Mouse (Mus musculus): ENCODE results near the gene Dock11.

The Dock11 gene

DNA sequence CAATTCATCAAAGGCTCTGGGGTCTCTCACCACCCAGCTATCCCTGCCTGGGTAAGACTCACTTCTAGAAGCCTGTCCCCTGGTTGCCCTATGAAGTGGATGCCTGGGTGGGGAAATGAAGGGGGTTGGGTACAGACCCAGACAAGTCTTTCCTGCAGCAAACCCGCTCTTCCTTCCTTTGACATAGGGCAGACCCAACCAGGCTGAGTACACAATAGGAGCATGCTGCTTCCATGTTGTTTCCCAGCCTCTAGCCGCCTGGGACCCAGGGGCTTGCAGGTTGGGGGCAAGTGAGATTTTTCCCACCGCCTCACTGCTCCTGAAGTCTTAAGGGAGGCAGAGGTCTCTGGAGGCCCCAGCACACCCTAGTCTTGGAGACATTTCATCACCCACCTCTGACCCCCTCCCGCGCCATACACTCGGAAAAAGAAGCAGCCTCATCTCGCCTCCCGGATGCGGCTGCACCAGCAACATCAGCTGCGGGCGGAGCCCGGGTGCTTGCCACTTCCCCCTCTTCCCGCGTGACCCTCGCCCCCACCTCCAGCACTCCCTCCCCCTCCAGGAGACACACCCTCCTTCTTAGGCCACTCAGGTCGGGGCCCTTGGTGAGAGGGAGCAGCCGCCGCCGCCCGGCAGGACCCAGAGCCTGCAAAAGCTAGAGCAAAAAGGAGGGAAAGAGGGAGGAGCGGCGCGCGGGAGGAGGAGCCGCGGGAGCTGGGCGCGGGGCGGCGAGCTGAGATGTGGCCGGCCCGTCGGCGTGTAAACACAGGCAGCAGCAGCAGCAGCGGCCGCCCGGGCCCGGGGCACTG, at the start of gene Dock11:
Dock11 (plus strand) TSS at position 746 of the 809 bp plus-strand sequence.
- DNase-seq (ENCODE audit: low spot score in 2 of 2) = peak; percentile 8 to 18

DNA sequence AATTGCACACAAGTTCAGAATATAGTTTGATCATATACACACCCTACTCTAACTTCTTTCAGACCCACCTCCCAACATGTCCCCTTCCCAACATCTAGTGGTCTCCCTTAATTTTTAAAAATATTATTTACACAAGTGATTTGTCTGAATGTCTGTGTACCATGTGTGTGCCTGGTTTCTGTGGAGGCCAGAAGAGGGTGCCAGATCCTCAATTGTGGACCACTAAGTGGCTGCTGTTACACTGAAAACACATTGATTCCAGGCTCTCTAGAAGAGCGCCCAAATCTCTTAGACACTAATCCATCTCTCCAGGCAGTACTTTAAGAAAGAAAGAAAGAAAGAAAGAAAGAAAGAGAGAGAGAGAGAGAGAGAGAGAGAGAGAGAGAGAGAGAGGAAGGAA, 8.9 kb upstream of the Dock11 start:
- DNase-seq (ENCODE audit: low spot score in 2 of 2) = no peak

DNA sequence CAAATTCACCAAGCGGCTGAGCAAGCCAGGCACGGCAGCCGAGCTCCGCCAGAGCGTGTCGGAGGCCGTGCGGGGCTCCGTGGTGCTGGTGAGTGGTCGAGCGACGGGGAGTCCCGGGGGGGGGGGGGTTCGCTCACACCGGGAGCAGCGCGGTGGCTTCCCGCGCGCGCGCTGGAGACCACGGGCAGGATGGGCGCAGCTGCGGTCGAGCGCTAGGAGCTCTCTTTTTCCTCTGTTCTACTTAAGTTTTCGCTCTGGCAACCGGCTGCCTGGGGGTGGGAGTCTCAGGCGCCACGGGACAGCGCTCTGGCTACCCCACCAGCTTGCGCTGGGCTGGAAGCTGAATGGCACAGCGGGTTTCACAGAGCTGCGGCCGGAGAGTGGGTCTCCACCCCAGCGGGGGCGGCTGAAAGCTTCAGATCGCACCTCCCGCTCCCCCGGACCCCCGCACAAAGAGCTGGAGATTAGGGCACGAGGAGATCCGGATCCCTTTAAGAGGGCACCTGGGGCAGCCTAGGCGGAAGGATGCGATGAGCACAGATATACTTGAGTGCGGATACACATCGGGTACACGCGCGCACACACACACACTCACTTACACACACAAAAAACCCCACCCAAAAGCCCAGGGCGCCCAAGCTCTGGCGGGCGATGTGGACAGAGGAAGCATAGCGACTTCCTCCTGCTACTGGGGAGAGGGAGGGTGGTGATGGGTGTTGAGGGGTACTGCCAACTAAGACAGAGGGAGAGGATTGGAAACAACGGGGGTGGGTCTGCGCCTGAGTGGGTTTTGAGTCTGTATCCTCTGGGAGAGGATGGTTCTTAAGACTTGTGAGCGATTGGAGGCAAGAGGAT, 540 bp downstream of the Dock11 start:
- peak in 1 of 2 experiments; percentile 2 for DNase-seq (ENCODE audit: low spot score in 2 of 2)

DNA sequence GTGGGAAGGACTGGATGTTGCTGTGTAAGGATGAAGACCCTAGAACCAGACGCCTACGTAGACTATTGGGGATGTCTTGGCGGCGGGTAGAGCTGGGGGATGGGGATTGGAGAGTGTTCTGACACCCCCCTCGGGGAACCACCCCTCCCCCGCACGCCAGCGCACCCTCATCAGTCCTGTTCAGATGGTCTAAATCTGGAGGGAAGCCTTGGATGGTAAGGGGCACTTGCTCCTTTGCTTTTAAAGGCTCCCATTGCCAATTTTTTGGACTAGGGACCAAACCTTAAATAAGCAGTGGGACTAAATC, 1.1 kb downstream of the Dock11 start:
- DNase-seq (ENCODE audit: low spot score in 2 of 2) = no peak

DNA sequence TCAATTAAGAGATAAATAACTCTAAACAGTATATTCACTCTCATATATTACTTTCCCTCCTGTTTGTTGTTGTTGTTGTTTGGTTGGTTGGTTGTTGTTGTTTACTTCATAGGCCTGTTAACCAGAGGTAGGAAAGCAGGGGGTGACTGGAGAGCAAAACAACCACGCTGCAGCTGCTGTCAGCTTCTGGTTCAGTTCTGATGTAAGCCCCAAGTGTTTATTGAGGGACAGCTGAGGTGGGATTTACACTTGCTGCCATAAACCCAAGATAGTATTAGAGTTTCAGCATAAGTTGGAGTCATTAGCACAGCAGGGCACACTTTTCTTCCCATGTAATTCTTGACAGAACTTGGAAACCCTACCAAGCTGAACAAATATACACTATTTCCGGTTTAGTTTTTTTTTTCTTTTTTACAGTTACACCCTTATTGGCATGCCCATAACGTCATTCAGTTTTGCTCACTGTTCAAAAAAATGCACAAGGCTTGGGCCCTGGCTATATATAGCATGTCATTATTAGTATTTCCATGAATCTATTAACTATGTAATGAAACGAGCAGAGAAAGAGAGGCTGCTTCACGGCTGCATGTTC, 3.0 kb downstream of the Dock11 start:
- no peak for DNase-seq (ENCODE audit: low spot score in 2 of 2)

DNA sequence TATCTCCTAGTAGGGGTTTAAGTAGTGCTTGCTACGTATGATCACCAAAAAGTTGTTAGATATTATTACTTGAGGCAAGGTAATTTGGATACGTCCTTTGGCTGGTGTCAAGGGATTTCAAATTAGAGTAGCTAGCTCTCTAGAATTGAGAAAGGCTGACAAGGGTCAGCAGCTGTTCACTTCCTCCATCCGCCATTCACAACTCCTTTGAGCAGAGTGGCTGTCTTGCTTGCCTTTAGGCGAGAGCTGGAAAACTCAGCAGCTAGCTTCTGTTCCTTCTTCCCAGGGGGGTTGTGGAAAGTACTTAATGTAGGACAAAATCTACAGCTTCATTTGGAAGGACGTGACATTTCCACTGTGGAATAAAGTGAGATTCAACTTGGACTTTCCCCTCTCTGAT, 3.7 kb downstream of the Dock11 start:
- no peak for DNase-seq (ENCODE audit: low spot score in 2 of 2)

DNA sequence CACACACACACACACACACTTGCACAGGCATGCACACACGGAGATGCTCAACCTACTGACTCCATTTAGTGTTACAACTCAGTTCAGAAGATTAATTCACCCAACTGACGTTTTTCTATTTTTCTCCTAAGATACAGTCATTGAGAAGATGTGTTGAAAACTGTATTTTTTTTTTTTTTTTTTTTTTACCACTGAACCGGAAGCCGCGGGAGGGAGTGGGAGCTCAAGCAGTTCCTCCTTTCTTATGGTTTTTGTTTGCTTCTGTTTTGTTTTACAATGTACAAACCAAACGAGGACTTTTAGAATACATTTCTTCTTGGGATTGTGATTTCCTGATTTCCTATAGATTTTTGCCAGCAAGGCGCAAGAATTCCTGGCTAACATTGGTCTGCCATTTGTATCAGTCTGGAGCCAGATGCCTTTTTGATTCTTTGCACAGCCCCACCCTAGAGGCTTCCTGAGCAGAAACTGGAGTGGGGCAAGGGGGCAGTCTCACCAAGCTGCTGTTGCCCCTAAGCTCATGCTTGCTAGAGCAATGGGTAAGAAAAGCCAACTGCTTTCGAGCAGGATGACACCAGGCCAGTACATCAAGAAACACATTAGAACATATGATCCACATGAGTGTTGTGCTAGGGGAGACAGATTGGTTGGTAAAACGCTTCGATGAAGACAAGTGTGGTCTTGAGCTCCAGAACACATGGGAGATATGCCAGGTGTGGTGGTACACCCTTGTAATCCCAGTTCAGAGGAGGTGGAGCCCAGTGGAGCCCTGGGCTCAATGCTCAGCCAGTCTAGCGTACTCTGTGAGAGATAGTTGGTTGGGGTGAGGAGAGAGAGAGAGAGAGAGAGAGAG, 9.2 kb downstream of the Dock11 start:
- DNase-seq (ENCODE audit: low spot score in 2 of 2) = no peak

DNA sequence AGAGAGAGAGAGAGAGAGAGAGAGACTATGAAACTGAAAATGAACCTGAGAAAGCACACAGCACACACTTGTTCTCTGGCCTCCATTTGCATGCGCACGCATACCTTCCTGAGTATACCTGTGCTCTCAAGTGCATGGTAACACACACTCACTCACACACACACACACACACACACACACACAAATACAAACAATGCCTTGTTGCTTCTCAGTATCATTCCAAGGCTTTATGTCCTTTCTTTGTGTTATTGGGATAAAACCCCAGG, 9.8 kb downstream of the Dock11 start:
- no peak for DNase-seq (ENCODE audit: low spot score in 2 of 2)

DNA sequence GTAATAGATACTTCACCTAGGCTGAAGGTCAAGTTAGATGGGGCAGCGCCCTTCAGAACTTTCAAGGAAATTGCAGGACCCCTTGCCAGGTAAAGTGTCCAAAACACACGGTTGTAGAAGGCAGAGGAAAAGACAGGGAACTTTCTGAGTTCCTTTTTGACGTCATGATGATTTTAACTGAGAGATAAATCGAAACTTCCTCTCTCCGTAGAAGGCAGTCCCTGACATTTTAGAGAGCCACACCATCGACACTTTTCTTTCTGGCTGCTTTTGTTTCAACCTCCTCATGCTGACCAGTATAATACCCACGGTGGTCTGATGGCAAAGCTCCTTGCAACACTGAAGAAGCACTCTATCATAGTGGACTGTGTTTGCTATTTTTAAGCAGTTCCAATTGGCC, 15.7 kb downstream of the Dock11 start:
- no peak for DNase-seq (ENCODE audit: low spot score in 2 of 2)

DNA sequence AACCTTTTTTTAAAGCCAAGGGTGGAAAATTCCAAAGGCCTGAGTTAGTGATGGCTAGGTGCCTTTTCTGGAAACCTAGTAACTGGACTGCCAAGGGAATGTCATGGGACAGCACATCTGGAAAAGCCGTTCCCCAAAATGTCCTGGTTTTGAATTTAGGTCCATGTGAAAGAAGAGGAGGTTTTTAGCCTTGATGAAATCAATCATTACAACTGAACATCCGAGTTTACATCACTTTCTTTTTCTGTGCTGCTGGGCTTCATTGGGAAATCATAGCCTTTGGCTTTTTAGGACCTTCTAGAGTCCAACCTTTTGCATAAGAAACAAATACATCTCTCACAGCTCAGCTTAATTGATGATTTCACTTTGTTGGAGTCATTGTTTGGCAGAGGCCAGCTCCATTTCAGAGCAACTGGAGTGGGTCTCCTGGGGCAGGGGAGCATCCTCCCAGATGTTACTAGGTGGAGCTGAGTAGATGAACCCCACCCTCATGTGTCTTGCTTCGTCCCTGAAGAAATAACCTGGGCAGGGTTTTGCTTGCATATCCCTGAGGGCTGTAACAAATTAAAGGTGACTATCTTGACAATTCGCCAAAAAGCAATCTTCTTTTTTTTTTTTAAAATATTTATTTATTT, 18.2 kb downstream of the Dock11 start:
- no peak for DNase-seq (ENCODE audit: low spot score in 2 of 2)

DNA sequence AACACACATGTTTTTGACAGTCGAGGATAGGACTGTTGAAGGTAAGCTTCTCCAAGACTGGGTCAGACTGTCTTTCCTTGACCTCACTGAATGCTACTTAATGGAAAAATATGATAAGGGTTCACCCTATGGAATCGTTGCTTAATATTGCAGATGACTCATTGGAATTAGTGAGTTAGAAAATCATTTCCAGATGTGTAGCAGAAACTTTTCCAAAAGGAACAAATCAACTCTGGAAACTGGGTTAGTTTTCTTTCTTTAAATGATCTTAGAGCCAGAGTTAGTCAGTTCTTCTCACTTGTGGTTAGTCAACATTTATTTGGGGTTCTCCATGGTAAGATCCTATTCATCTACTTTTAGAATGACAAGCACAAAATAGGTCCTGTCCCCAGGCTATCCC, 30.9 kb downstream of the Dock11 start:
- no peak for DNase-seq (ENCODE audit: low spot score in 2 of 2)

DNA sequence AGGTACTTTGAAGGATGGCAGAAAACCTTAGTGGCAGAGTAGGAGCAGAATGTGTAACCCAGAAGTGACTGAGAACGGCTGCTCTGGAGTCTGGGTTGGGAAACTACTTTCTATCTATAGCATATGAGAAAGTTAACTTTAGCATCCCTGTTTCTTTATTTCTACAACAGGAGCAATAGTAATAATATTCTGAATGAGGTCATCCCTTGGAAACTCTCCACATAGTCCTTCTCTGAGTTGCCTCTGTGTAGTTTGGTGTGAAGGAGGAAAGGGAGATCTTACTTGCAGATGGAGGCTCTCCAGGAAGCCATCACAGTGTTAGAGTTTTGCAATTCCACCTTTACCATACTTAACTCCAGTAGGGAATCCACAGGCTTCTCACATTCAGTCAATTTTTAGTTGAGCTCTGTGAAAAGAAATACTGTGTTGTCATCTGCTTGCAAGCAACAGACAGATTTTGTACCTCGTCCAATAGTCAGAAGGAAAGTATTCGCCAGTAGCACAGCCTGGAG, 31.5 kb downstream of the Dock11 start:
- DNase-seq (ENCODE audit: low spot score in 2 of 2) = no peak

DNA sequence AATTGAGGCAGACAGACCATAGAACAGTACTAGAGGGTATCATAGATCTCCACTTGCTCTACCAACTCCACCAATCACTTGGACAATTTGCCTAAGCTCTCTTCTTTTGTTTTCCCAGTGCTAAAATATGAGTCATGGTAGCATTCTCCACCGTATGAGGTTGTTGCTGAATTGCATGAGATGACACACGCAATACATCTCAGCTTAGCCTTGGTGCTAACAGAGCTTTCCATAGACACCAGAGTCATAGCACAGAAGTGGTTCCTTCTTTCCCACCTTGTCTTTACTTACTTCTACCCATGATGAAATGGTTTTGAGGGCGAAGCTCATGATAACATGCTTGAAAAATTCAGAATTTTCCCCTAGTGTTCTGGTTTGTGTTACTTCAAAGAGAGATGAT, 33.3 kb downstream of the Dock11 start:
- no peak for DNase-seq (ENCODE audit: low spot score in 2 of 2)

DNA sequence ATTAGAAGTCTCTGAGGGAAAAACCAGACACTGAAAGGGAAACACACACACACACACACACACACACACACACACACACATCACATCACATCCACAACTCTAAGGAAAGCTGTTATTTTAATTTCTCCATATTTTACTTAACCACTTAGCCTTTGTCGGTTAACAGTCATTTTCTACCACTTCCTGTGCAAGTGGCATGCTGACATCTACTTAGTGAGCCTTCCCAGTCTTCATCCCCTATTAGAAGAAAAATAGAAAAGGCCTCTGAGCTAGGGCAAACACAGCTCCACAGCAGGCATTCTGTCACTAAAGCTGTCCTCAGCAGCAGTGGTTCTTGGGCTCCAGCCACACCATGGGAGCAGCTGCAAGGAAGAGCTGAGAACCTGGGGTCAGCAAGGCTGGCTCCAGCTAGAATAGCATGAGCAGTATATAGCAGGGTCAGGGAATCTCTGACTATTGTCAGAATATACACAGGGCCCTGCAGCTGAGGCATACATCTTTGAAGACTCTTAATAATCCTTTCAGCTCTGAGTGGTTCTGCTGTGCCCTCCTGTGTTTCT, 36.2 kb downstream of the Dock11 start:
- no peak for DNase-seq (ENCODE audit: low spot score in 2 of 2)

DNA sequence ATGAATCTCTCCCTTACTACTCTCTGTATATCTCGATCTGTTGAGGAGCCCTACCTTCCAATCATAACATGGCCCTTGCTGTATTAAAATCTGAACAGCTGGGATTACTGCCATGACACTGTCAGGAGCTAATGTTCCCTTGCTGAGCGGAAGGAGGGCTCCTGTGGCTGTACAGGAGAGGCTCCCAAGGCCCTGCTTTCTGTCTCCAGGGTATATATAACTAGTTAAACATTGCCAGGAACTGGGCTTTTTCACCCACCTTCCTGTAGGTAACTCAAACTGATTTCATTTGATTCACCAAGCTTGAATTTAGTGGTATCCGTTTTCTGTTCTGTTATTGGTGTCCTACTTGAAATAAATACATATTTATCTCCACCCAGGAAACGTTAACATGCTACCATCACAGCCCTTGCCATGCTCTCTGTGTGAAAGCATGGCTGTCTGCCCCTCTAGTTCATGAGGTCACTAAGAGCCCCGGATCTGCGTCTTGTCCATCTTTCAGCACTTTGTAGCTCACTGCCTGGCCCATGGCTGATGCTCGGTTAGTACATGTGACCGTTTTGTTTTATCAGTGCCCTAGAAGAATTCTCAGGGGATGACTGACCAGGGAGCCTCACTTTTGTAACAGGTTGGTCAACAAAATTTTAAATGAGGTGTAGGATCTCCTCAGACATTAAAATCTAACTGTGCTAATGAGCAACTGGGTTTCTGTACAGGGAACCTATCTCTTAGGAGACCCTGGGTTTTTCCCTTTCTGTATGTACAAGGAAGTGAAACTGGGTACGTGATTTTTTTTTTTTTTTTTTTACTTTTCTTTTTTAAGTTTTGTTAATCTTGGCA, 41.7 kb downstream of the Dock11 start:
- DNase-seq (ENCODE audit: low spot score in 2 of 2) = no peak

DNA sequence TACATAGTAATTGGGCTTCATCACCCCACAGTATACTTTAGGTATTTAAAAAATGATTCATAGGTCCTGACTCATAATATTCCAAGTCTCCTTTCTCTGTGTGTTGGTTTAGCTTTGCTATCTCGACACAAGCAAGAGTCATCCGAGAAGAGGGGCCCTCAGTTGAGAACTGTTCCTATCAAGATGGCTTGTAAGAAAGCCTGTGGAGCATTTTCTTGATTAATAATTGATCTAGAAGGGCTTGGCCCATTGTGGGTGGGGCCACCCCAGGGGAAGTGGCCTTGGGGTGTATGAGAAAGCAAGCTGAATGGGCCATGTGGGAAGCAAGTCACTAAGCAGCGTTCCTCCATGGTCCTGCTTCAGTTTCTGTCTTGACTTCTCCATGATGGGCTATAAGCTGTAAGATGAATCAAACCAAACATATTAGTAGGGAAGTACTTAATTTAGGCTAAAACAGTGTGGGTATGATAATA, 42.3 kb downstream of the Dock11 start:
- no peak for DNase-seq (ENCODE audit: low spot score in 2 of 2)

DNA sequence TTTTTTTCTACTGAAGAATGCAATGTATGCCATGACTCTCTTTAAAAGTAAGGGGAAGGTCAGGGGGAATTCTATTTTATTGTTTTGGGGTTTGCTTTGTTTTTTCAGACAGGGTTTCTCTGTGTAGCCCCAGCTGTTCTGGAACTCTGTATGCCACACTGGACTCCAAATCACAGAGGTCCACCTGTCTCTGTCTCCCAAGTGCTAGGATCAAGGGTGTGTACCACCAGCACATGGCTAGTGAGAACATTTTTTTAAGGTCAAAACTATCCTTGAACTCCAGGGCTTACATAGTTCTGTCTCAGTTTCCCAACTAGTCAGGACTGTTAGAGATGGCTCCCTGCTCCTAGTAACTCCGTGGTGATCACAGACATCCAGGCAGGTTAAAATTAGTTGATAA, 43.3 kb downstream of the Dock11 start:
- no peak for DNase-seq (ENCODE audit: low spot score in 2 of 2)

DNA sequence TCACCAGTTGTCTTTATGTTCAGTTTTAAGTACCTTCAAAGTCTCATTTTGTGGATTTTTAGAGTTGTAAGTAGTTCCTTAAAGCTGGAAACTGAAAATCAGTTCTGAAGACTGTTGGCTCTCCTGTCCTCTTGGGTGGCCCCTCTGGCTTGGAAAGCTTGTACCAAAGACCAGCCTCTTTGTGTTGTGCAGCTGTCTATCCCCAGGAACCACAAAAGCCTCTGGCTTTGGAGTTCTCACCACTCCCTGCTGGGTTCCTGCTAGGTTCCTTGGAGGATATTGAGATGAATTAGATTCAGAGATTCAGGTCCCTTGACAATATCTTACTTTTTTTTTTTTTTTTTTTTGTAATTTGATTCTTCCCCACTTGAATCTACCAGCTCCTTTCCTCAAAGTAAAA, 44.3 kb downstream of the Dock11 start:
- DNase-seq (ENCODE audit: low spot score in 2 of 2) = no peak

DNA sequence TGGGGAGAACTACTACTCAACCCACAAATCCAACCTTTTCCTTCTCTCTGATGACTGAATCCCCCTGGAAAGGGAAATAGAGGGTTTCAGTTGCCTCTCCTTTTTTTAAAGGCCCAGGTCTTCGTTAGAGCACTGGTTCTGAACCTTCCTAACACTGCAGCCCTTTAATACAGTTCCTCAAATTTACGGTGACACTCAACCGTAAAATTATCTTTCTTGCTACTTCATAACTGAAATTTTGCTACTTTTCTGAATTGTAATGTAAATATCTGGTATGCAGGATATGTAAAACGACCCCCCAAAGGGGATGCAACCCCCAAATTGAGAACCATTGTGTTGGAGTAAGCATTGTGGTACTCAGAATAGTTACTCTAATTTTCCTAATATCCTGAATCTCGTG, 49.5 kb downstream of the Dock11 start:
- DNase-seq (ENCODE audit: low spot score in 2 of 2) = no peak

DNA sequence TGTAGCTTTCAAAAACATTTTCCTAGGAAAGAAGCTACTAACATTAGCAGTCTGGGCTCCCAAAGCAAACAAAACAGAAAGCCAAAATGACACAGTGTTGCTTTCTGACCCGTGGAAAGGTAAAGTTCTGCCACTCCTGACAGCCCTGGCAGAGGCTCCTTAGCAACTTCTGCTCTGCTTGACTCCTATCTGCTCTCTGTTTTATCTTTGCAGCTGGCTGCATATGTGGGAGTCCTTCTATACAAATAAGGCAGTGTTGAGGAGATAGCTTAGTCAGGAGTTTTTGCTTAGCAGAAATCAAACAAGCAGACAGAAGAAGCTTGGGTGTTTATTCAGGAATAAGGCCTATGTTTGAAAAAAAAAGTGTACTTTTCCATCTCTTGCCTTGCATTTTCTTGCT, 57.8 kb downstream of the Dock11 start:
- no peak for DNase-seq (ENCODE audit: low spot score in 2 of 2)
